Mouse (Mus musculus): ENCODE data around the gene Slc38a11. TPM values are rescaled to one million over a fixed set of nuclear protein-coding genes. Genes with fewer than 3 reads are reported as not detected.
A peak's percentile ranks its signal among the peaks of the same experiment; 100 is the strongest.

Slc38a11 gene
- polyA plus RNA-seq, 1 experiment from 2014 or later = 0.75 TPM

- H3K27ac ChIP-seq (ENCODE audit: low read depth, low read length) = no peak overlapping the region
- no peaks in the 10 kb centered on the region for H3K4me1 ChIP-seq (replicated peaks; ENCODE audit: control insufficient read depth, insufficient read depth, low read length)
- H3K4me3 ChIP-seq (ENCODE audit: low read depth, low read length) = no peak overlapping the region
- H3K4me2 ChIP-seq (ENCODE audit: low read depth, low read length, severe bottlenecking) = no peak overlapping the region
- H3K9ac ChIP-seq (ENCODE audit: low read length) = no peak overlapping the region
- H3K27me3 ChIP-seq (ENCODE audit: control insufficient read depth, insufficient read depth, low read length) = no peaks in the 10 kb centered on the region
- H3K36me3 ChIP-seq (ENCODE audit: control insufficient read depth, insufficient read depth, low read length) = no peaks in the 10 kb centered on the region
- DNase-seq (ENCODE audit: low spot score) (no peak), ATAC-seq (replicated peaks; ENCODE audit: low FRiP score) (peak; percentile 91)
- WGBS = 35% methylated on average over 6 of the region's 6 CpGs
- no peaks in the 10 kb centered on the region for H3K9me3 ChIP-seq (ENCODE audit: control insufficient read depth, low read length)
Observed at GRCm38 (mm10) chr2:65275443-65276061, 88.3 kb downstream of the Slc38a11 start.

GRCm38 (mm10) chr2:65273910-65274309, 89.9 kb downstream of the Slc38a11 start:
- Histone ChIP-seq H3K9me3 (ENCODE audit: control insufficient read depth, low read length) (no peaks in the 10 kb centered on the region), H3K4me1 (replicated peaks; ENCODE audit: control insufficient read depth, insufficient read depth, low read length) (no peaks in the 10 kb centered on the region), H3K27ac (ENCODE audit: low read depth, low read length) (no peak overlapping the region), H3K9ac (ENCODE audit: low read length) (no peak overlapping the region), H3K4me3 (ENCODE audit: low read depth, low read length) (no peak overlapping the region), H3K4me2 (ENCODE audit: low read depth, low read length, severe bottlenecking) (no peak overlapping the region), H3K27me3 (ENCODE audit: control insufficient read depth, insufficient read depth, low read length) (no peaks in the 10 kb centered on the region), H3K36me3 (ENCODE audit: control insufficient read depth, insufficient read depth, low read length) (no peaks in the 10 kb centered on the region)
- ATAC-seq (replicated peaks; ENCODE audit: low FRiP score) (no peak), DNase-seq (ENCODE audit: low spot score) (no peak)
- 35% methylated on average over 2 of the region's 2 CpGs for WGBS

- H3K27me3 ChIP-seq (ENCODE audit: control insufficient read depth, insufficient read depth, low read length) = no peaks in the 10 kb centered on the region
- ATAC-seq (replicated peaks; ENCODE audit: low FRiP score) (no peak), DNase-seq (ENCODE audit: low spot score) (no peak)
- H3K36me3 ChIP-seq (ENCODE audit: control insufficient read depth, insufficient read depth, low read length) = no peaks in the 10 kb centered on the region
- no peak overlapping the region for H3K27ac ChIP-seq (ENCODE audit: low read depth, low read length)
- no peaks in the 10 kb centered on the region for H3K9me3 ChIP-seq (ENCODE audit: control insufficient read depth, low read length)
- H3K4me3 ChIP-seq (ENCODE audit: low read depth, low read length) = no peak overlapping the region
- H3K4me2 ChIP-seq (ENCODE audit: low read depth, low read length, severe bottlenecking) = no peak overlapping the region
- H3K4me1 ChIP-seq (replicated peaks; ENCODE audit: control insufficient read depth, insufficient read depth, low read length) = no peaks in the 10 kb centered on the region
- 93% methylated on average over 6 of the region's 6 CpGs for WGBS
- H3K9ac ChIP-seq (ENCODE audit: low read length) = no peak overlapping the region
Observed at GRCm38 (mm10) chr2:65268731-65269130, 95.1 kb downstream of the Slc38a11 start.

GRCm38 (mm10) chr2:65267834-65268233, 96.0 kb downstream of the Slc38a11 start:
- Histone ChIP-seq H3K4me3 (ENCODE audit: low read depth, low read length) (no peak overlapping the region), H3K27ac (ENCODE audit: low read depth, low read length) (no peak overlapping the region)
- 12% methylated on average over 4 of the region's 4 CpGs for WGBS

GRCm38 (mm10) chr2:65266576-65267299, 97.1 kb downstream of the Slc38a11 start:
- H3K4me2 ChIP-seq (ENCODE audit: low read depth, low read length, severe bottlenecking) = no peak overlapping the region
- ATAC-seq (replicated peaks; ENCODE audit: low FRiP score) (no peak), DNase-seq (ENCODE audit: low spot score) (no peak)
- no peak overlapping the region for H3K9ac ChIP-seq (ENCODE audit: low read length)
- 88% methylated on average over 5 of the region's 5 CpGs for WGBS
- H3K9me3 ChIP-seq (ENCODE audit: control insufficient read depth, low read length) = no peaks in the 10 kb centered on the region
- H3K4me3 ChIP-seq (ENCODE audit: low read depth, low read length) = no peak overlapping the region
- H3K27me3 ChIP-seq (ENCODE audit: control insufficient read depth, insufficient read depth, low read length) = no peaks in the 10 kb centered on the region
- H3K4me1 ChIP-seq (replicated peaks; ENCODE audit: control insufficient read depth, insufficient read depth, low read length) = no peaks in the 10 kb centered on the region
- H3K36me3 ChIP-seq (ENCODE audit: control insufficient read depth, insufficient read depth, low read length) = no peaks in the 10 kb centered on the region
- no peak overlapping the region for H3K27ac ChIP-seq (ENCODE audit: low read depth, low read length)

More at GRCm38 (mm10) chr2:65267834-65268233, 96.0 kb downstream of the Slc38a11 start:
- no peak overlapping the region for H3K9ac ChIP-seq (ENCODE audit: low read length)
- no peaks in the 10 kb centered on the region for H3K9me3 ChIP-seq (ENCODE audit: control insufficient read depth, low read length)
- peak; percentile 64 for DNase-seq (ENCODE audit: low spot score)
- no peak overlapping the region for H3K4me2 ChIP-seq (ENCODE audit: low read depth, low read length, severe bottlenecking)
- ATAC-seq (replicated peaks; ENCODE audit: low FRiP score) = peak; percentile 78
- H3K4me1 ChIP-seq (replicated peaks; ENCODE audit: control insufficient read depth, insufficient read depth, low read length) = no peaks in the 10 kb centered on the region
- H3K36me3 ChIP-seq (ENCODE audit: control insufficient read depth, insufficient read depth, low read length) = no peaks in the 10 kb centered on the region
- no peaks in the 10 kb centered on the region for H3K27me3 ChIP-seq (ENCODE audit: control insufficient read depth, insufficient read depth, low read length)

Small RNA genes lying within 50 kb of the gene (microRNA-seq; reads per million reads assigned to microRNA genes)
- gene Mir6337 (ENCODE audit: insufficient number of aligned reads) = not detected

Other genes starting within 250 kb of the Slc38a11 start
- gene Cobll1, start 124.6 kb downstream of the Slc38a11 start, polyA plus RNA-seq (2014; fragmentation: Nextera tagmentation; extraction: Ambion mirVana) = 4.2 and 4.8 TPM in 2 replicates
- gene Scn3a, start 203.6 kb upstream of the Slc38a11 start, polyA plus RNA-seq (2014; fragmentation: Nextera tagmentation; extraction: Ambion mirVana) = 19.2 and 19.8 TPM in 2 replicates

All from forebrain, embryonic 11.5 days (tissue).